In genomic region chr7:80129278-80129677, GRCm38 (mm10) we compare ENCODE assay signal across 11 mouse cellular contexts. TPM values are rescaled to one million over a fixed set of nuclear protein-coding genes. Genes with fewer than 3 reads are reported as not detected.
DNase-seq lines count a peak whose midpoint lies in the region; ATAC-seq lines count a peak whose summit lies in the region.
"Had no signal": no experiment of that assay in that cellular context is flagged by ENCODE, and none has a peak within 500 bp of the region (broad histone marks: within the 10 kb centered on the region; RNA-seq: fewer than 3 reads in every experiment).

No protein-coding gene starts in this region.

- no peak overlapping the region for H3K4me2 ChIP-seq in kidney, embryonic 15.5 days
- H3K4me2 ChIP-seq in heart, embryonic 13.5 days: 0 out of 2 replicates have a peak overlapping the region, but pooled peaks have one; percentile 23
- H3K4me2 ChIP-seq: lung, embryonic 15.5 days had no signal

- no peak for ATAC-seq in kidney, embryonic 15.5 days (replicated peaks; ENCODE audit: low FRiP score)
- no peak for ATAC-seq in heart, embryonic 13.5 days (ENCODE audit: extremely low read depth, insufficient number of reproducible peaks, low FRiP score, low TSS enrichment)
- ATAC-seq: hindbrain, postnatal 0 days had no signal

- H3K4me1 ChIP-seq in kidney, embryonic 15.5 days: peaks cover 6% of the 10 kb centered on the region
- H3K4me1 ChIP-seq in heart, embryonic 13.5 days: peaks cover 37% of the 10 kb centered on the region

- peak; percentile 21 to 74 for DNase-seq in kidney, postnatal 25 days
- DNase-seq in Muller cell, postnatal 12 days (ENCODE audit: inconsistent ontology term): peak; percentile 14
- DNase-seq in skeletal muscle tissue, adult 2 months (ENCODE audit: low read depth, low spot score): peak; percentile 83
- no peak for DNase-seq in layer of hippocampus, postnatal 36 days
- DNase-seq in right cerebral cortex, postnatal 14 days: no peak
- no peak for DNase-seq in c-Kit-positive CD71-positive TER-119-positive erythroid progenitor cells, embryonic 14.5 days (ENCODE audit: low spot score)
- DNase-seq: cerebellum, postnatal 36 days had no signal

- no peaks in the 10 kb centered on the region for H3K27me3 ChIP-seq in kidney, embryonic 15.5 days
- no peaks in the 10 kb centered on the region for H3K27me3 ChIP-seq in heart, embryonic 13.5 days (replicated peaks)
- H3K27me3 ChIP-seq: lung, embryonic 15.5 days had no signal

- no peaks in the 10 kb centered on the region for H3K9me3 ChIP-seq in kidney, embryonic 15.5 days (replicated peaks)
- H3K9me3 ChIP-seq in heart, embryonic 13.5 days: no peaks in the 10 kb centered on the region
- H3K9me3 ChIP-seq: lung, embryonic 15.5 days had no signal

- no peaks in the 10 kb centered on the region for H3K36me3 ChIP-seq in kidney, embryonic 15.5 days
- no peaks in the 10 kb centered on the region for H3K36me3 ChIP-seq in heart, embryonic 13.5 days
- H3K36me3 ChIP-seq: lung, embryonic 15.5 days had no signal

- no peak overlapping the region for H3K4me3 ChIP-seq in kidney, embryonic 15.5 days (replicated peaks)
- no peak overlapping the region for H3K4me3 ChIP-seq in heart, embryonic 13.5 days
- H3K4me3 ChIP-seq: lung, embryonic 15.5 days had no signal

- no peak overlapping the region for H3K9ac ChIP-seq in kidney, embryonic 15.5 days
- peak overlapping the region; percentile 48 for H3K9ac ChIP-seq in heart, embryonic 13.5 days
- H3K9ac ChIP-seq: lung, embryonic 15.5 days had no signal

- 67% methylated on average over 4 of the region's 4 CpGs for WGBS in kidney, embryonic 15.5 days
- WGBS in heart, embryonic 13.5 days: 59% methylated on average over 4 of the region's 4 CpGs

- H3K27ac ChIP-seq in kidney, embryonic 15.5 days: no peak overlapping the region
- H3K27ac ChIP-seq in heart, embryonic 13.5 days (replicated peaks): peak overlapping the region; percentile 96
- H3K27ac ChIP-seq: hindbrain, postnatal 0 days; lung, embryonic 15.5 days had no signal

RNA-seq across cellular contexts. Expression of gene Idh2, which starts 14.1 kb away (rescaled TPM):
- 633 and 674 TPM in 2 replicates for polyA plus RNA-seq in kidney, embryonic 15.5 days (2015; fragmentation: Nextera tagmentation; extraction: Ambion mirVana)
- polyA plus RNA-seq in heart, embryonic 13.5 days (2015; fragmentation: Nextera tagmentation; extraction: Ambion mirVana): 1,911 and 2,152 TPM in 2 replicates
- 10 to 100 TPM; 57.6 to 61.5 TPM for total RNA-seq in layer of hippocampus, postnatal 36 days (2021)

RNA-seq across cellular contexts. Expression of gene Sema4b, which starts 57.4 kb away (rescaled TPM):
- 17.1 and 21.9 TPM in 2 replicates for polyA plus RNA-seq in kidney, embryonic 15.5 days (2015; fragmentation: Nextera tagmentation; extraction: Ambion mirVana)
- polyA plus RNA-seq in heart, embryonic 13.5 days (2015; fragmentation: Nextera tagmentation; extraction: Ambion mirVana): 9.9 and 11.3 TPM in 2 replicates
- 10 to 100 TPM; 21.6 to 24.1 TPM for total RNA-seq in layer of hippocampus, postnatal 36 days (2021)

Comparison
In these comparisons a context has a peak if more than half of its experiments do, and no peak if none do; other contexts are left out.
1. DNase-seq: peak in kidney, postnatal 25 days (2 of 2), Muller cell, postnatal 12 days (single experiment) and skeletal muscle tissue, adult 2 months (single experiment); none in layer of hippocampus, postnatal 36 days (0 of 2), right cerebral cortex, postnatal 14 days (single experiment) and c-Kit-positive CD71-positive TER-119-positive erythroid progenitor cells, embryonic 14.5 days (single experiment).